Comparison of ENCODE assay signal across 9 mouse cellular contexts in the genomic region with DNA sequence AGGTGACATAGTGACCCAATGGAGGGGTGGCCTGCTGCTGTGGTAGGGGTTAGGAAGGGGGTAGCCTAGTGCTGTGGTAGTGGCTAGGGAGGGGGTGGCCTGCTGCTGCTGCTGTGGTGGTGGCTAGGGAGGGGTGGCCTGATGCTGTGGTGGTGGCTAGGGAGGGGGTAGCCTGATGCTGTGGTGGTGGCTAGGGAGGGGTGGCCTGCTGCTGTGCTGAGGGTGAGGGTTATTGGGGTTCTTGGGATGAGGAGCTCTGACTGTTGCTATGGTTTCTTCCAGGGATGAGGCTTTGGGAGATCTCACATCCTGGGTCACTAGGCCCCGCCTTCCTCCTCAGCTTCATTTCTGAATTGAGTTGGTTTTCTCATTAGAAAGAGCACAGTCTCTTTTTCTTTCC. TPM values are rescaled to one million over a fixed set of nuclear protein-coding genes. Genes with fewer than 3 reads are reported as not detected.
DNase-seq lines count a peak whose midpoint lies in the region; ATAC-seq lines count a peak whose summit lies in the region.
"Had no signal": no experiment of that assay in that cellular context is flagged by ENCODE, and none has a peak within 500 bp of the region (broad histone marks: within the 10 kb centered on the region; RNA-seq: fewer than 3 reads in every experiment).

No protein-coding gene starts in this region.

- no peak overlapping the region for H3K4me2 ChIP-seq in kidney, embryonic 14.5 days (replicated peaks; ENCODE audit: low read depth, low read length)
- no peak overlapping the region for H3K4me2 ChIP-seq in forebrain, embryonic 11.5 days (ENCODE audit: low read depth, low read length, severe bottlenecking)
- H3K4me2 ChIP-seq in limb, embryonic 12.5 days = no peak overlapping the region

- H3K27ac ChIP-seq in kidney, embryonic 14.5 days (ENCODE audit: low read depth, low read length) = no peak overlapping the region
- no peak overlapping the region for H3K27ac ChIP-seq in forebrain, embryonic 11.5 days (ENCODE audit: low read depth, low read length)
- H3K27ac ChIP-seq in limb, embryonic 12.5 days = no peak overlapping the region

- no peaks in the 10 kb centered on the region for H3K4me1 ChIP-seq in kidney, embryonic 14.5 days (ENCODE audit: control insufficient read depth, insufficient read depth, low read length)
- peaks cover 4% of the 10 kb centered on the region; the same call in 1 of the 2 replicates for H3K4me1 ChIP-seq in forebrain, embryonic 11.5 days (replicated peaks; ENCODE audit: control insufficient read depth, insufficient read depth, low read length)
- H3K4me1 ChIP-seq in limb, embryonic 12.5 days (replicated peaks) = peaks cover 30% of the 10 kb centered on the region

- WGBS in kidney, embryonic 14.5 days = 89% methylated on average over 1 of the region's 1 CpGs
- WGBS in forebrain, embryonic 11.5 days = 91% methylated on average over 1 of the region's 1 CpGs
- 90% methylated on average over 1 of the region's 1 CpGs for WGBS in limb, embryonic 12.5 days

- no peak overlapping the region for H3K9ac ChIP-seq in kidney, embryonic 14.5 days (ENCODE audit: low read depth, low read length)
- no peak overlapping the region for H3K9ac ChIP-seq in forebrain, embryonic 11.5 days (ENCODE audit: low read length)
- no peak overlapping the region for H3K9ac ChIP-seq in limb, embryonic 12.5 days (replicated peaks)

- peak; percentile 93 for ATAC-seq in kidney, embryonic 14.5 days (ENCODE audit: low FRiP score, low TSS enrichment)
- peak; percentile 92 for ATAC-seq in forebrain, embryonic 11.5 days (replicated peaks; ENCODE audit: low FRiP score)
- ATAC-seq in limb, embryonic 12.5 days (ENCODE audit: insufficient number of reproducible peaks, insufficient read depth, low FRiP score, low TSS enrichment, low read depth) = peak; percentile 90
- ATAC-seq in monocyte, adult 5-6 weeks (replicated peaks; ENCODE audit: insufficient number of reproducible peaks, low FRiP score, low TSS enrichment, poor library complexity, severe bottlenecking) = peak; percentile 67
- no peak for ATAC-seq in inflammation-experienced regulatory T-cells, adult 6 months

- no peak for DNase-seq in kidney, adult 8-10 months
- peak; percentile 71 for DNase-seq in forebrain, embryonic 11.5 days (ENCODE audit: low spot score)
- DNase-seq in adrenal gland, postnatal 10 days = no peak
- no peak for DNase-seq in layer of hippocampus, adult 18-20 months (ENCODE audit: low spot score in 2 of 2)

- H3K9me3 ChIP-seq in kidney, embryonic 14.5 days (ENCODE audit: control insufficient read depth, low read length) = no peaks in the 10 kb centered on the region
- no peaks in the 10 kb centered on the region for H3K9me3 ChIP-seq in forebrain, embryonic 11.5 days (ENCODE audit: control insufficient read depth, low read length)
- no peaks in the 10 kb centered on the region for H3K9me3 ChIP-seq in limb, embryonic 12.5 days
- H3K9me3 ChIP-seq: G1E had no signal

- H3K27me3 ChIP-seq in kidney, embryonic 14.5 days (ENCODE audit: control insufficient read depth, insufficient read depth, low read length) = no peaks in the 10 kb centered on the region
- no peaks in the 10 kb centered on the region for H3K27me3 ChIP-seq in forebrain, embryonic 11.5 days (ENCODE audit: control insufficient read depth, insufficient read depth, low read length)
- H3K27me3 ChIP-seq in limb, embryonic 12.5 days = no peaks in the 10 kb centered on the region

- no peaks in the 10 kb centered on the region; the same call in 1 of the 2 replicates for H3K36me3 ChIP-seq in kidney, embryonic 14.5 days (ENCODE audit: control insufficient read depth, insufficient read depth, low read length)
- no peaks in the 10 kb centered on the region for H3K36me3 ChIP-seq in forebrain, embryonic 11.5 days (ENCODE audit: control insufficient read depth, insufficient read depth, low read length)
- H3K36me3 ChIP-seq in limb, embryonic 12.5 days = no peaks in the 10 kb centered on the region
- H3K36me3 ChIP-seq: G1E had no signal

- no peak overlapping the region for H3K4me3 ChIP-seq in kidney, embryonic 14.5 days (ENCODE audit: low read length)
- H3K4me3 ChIP-seq in forebrain, embryonic 11.5 days (ENCODE audit: low read depth, low read length) = no peak overlapping the region
- H3K4me3 ChIP-seq in limb, embryonic 12.5 days (replicated peaks) = no peak overlapping the region

RNA-seq across cellular contexts. Expression of a gene that starts 10.9 kb away (rescaled TPM):
- 15.9 and 28.8 TPM in 2 replicates for polyA plus RNA-seq in kidney, embryonic 14.5 days (2014; fragmentation: Nextera tagmentation; extraction: Ambion mirVana)
- polyA plus RNA-seq in forebrain, embryonic 11.5 days (2014; fragmentation: Nextera tagmentation; extraction: Ambion mirVana) = 18.7 and 22.5 TPM in 2 replicates
- polyA plus RNA-seq in limb, embryonic 12.5 days (2016; fragmentation: Nextera tagmentation; extraction: Ambion mirVana) = 17.0 and 17.8 TPM in 2 replicates
- total RNA-seq in monocyte, adult 5-6 weeks (2017) = 334 to 497 TPM (median 494 TPM) in 3 replicates
- 1 to 10 TPM in 1 of 3 experiments, under 1 TPM in 1, not detected in 1; 0.96 to 1.0 TPM for polyA plus RNA-seq in inflammation-experienced regulatory T-cells, adult 6 months (2017; shearing (Covaris generic))
- total RNA-seq in adrenal gland, postnatal 10 days (2021) = 10 to 100 TPM; 44.6 to 56.1 TPM
- total RNA-seq in layer of hippocampus, adult 18-20 months (2021) = 100 to 1,000 TPM; 295 to 305 TPM
- polyA plus RNA-seq: G1E had no signal
